Mouse (Mus musculus): Measurements from ENCODE around the gene Sipa1l2.
"Not testable (repeated sequence)": the region's sequence is repeated elsewhere in the genome, so short reads cannot be mapped to it uniquely, and the experiment has no call there.

Sipa1l2 gene

GRCm38 (mm10) chr8:125533709-125534108 lies 35.9 kb downstream of the Sipa1l2 start:
- peak in 1 of 2 experiments; percentile 30 for DNase-seq

GRCm38 (mm10) chr8:125532953-125533352 lies 36.7 kb downstream of the Sipa1l2 start:
- peak; percentile 86 to 95 for DNase-seq

DNA sequence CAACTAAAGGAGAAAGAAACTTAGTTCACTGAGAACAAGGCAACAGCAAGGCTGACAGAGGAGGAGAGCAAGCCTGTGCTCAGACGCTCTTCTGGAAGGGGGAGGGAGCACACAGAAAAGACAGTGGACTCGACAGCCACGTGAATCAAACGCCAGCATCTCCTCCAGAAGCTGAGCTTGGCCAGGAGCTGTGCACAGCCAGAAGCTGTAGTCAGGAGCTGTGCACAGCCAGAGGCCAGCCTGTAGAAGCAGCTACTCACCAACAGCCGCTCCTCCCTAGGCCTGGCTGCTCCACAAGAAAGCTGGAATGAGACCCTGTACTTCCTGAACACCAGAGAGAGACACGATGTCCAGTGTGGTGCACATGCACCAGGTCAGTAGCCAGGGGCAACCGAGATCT lies 37.4 kb downstream of the Sipa1l2 start:
- DNase-seq = peak in 1 of 2 experiments; percentile 45

- peak in 1 of 2 experiments; percentile 41 for DNase-seq
Measured at GRCm38 (mm10) chr8:125531640-125532039, 38.0 kb downstream of the Sipa1l2 start.

- DNase-seq = peak in 1 of 2 experiments; percentile 30
Measured at GRCm38 (mm10) chr8:125531088-125531438, 38.5 kb downstream of the Sipa1l2 start.

DNA sequence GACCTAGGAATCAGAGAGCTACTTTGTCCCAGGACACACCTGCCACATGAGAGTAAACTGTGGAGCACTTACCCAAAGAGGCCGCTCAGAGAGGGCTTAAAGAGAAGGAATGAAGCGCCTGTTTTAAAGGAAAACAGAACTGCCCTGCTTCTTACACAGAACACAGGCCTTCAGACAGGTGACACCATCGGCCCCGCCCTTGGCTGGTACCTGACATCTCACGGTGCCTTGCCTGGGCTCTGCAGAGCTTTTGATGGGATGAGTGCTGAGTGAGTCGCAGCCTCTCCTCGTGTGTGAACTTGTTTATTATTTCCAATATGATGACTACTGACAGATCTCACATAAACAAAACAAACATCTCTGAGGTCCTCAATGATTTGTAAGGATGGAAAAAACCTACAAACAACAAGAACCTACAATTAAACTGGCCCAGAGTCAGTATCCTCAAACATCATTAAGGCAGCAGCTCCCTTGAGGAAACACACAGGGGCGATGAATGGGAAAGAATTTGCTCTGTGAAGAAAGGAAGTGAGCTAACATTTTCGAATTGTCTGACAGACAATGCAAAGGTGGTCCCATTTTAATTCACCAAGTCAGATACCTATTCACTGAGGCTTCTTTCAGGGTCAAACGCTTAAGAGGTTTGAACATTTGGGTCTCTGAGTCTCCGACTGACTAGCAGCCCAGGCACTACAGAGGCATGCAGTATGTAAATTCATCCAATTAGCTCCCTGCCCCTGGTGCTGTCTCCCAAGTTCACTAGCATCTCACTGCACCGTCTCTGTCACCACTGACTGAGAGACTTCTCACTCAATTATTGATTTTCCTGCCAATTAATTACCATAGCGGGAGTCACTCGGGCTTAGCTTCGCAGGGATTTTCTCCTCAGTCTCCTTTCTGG lies 39.2 kb downstream of the Sipa1l2 start:
- no peak for DNase-seq

DNA sequence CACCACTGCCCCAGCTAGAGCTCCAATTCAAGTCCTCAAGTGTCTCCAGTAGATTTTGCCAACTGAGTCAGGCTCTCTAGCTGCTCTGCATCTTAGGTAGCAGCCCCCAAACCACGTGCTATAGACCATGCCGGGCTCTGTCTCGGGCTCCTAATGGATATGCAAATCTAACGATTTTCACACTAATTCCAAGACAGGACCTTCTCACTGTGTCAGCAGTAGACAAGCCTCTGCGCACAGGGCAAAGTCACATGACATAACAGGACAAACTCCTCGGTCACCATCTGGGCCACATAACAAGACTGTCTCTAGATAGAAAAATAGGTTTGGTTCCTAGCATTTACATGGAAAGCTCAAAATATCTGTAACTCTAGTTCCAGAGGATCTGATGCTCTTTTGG lies 40.6 kb downstream of the Sipa1l2 start:
- peak; percentile 21 to 64 for DNase-seq

DNA sequence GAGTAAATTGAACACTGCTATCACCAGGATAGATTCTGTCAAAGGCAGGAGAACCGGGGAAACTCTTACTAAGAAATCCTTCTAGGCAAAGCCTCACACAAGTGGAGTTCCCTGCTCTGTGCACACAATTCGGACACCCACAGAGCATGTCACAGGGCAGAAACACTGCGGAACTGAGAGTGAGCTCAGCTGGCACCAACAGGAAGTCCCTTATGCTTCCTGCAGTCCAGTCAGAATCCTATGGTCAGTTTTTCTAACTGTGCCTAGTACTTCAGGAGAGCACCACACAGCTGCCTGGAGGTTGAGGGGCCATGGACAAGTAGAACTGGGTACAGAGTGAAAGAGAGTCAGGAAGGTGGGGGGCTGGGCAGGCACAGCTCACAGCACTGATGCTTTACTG lies 41.7 kb downstream of the Sipa1l2 start:
- no peak for DNase-seq

DNA sequence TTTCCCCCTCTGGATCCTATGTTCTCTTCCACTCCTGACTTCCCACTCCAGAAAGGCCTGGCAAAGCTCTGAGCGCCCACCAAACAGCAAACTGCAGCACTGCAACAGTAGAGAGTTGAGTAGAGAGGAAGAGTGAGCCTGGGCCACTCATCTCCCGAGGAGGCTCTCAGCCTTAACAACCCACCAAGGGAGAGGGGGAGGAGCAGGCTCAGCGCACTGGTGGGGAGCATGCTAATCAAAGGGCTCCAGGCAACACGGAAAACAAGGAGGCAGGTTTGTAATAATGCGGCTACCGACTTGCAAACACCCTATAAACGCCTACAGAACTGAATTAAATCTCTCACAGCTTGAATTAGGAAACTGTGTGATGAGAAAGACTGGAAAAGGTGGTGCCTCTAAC lies 42.6 kb downstream of the Sipa1l2 start:
- DNase-seq = no peak

DNA sequence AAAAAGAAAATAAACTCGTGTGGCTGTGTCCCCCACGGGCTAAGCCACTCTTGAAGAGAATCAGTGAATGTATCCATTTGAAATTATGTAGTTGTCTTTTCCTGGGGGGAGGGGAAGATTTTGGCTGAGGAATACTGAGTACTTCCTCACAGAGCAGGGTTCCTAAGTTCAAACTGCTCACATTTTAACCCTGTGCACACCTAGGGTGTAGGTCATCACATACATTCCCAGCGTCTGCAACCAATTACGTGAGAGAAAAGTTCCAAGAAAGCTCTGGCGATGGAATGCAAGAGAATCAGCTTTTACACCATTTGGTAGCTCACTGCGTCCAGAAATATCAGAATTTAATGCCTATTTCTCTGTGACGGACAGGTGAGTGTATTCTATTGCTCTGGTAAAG lies 43.0 kb downstream of the Sipa1l2 start:
- no peak for DNase-seq

DNA sequence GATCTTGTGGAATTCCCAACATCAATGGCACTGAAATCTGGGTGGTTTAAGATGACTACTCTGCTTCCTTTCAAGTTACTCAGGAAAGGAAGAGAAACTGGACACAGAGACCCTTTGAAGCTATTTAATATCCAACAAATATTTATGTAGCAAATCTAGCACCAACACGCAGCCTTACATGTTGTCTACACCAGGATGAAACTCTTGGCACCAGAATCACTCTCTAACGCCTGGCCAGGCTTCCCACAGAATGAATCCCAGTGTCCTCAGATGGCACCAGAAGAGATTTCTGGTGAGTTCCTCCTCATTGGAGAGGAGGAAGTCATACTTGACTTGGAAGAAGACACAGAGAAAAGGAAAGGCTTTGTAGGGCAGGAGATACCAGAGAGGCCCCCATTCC lies 45.1 kb downstream of the Sipa1l2 start:
- no peak for DNase-seq

GRCm38 (mm10) chr8:125523213-125523612 lies 46.4 kb downstream of the Sipa1l2 start:
- peak in 1 of 2 experiments; percentile 27 for DNase-seq

GRCm38 (mm10) chr8:125522151-125522550 lies 47.5 kb downstream of the Sipa1l2 start:
- DNase-seq = no peak

DNA sequence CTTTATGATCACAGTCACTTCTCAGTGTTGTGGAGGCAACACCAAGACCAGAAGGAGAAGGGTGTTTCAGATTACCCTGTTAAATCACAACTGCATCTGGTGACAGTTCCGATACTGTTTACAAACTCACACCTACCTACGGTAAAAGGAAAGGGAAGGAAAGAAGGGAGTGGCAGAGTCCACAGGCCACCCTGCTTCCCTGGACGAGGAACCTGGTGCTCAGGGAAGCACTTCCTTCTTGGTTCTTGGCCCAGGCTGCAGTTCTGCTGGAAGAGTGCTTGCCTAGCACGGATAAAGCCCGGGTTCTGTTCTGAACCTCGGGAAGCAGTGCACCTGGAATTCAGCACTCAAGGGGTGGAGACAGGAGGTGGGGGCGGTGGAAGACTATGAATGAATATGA lies 48.5 kb downstream of the Sipa1l2 start:
- DNase-seq = no peak

- DNase-seq = not testable (repeated sequence)
Measured at GRCm38 (mm10) chr8:125520308-125520707, 49.3 kb downstream of the Sipa1l2 start.

DNA sequence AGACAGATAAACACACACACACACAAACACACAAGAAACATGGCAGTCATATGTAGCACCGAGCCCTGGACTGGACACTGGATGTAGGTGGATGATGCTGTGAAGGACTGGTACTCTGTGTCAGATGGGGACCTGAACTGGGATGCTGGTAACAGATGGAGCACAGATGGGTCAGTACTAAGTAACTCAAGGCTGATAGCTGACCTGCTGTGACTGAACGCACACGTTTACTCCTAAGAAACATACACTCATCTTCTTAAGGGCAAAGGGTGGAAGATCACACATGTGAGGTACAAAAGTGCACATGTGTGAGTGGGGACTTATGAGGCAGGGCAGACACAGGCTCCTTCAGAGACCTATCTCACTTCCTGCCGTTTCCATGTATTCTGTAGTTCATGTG lies 50.7 kb downstream of the Sipa1l2 start:
- DNase-seq = no peak

DNA sequence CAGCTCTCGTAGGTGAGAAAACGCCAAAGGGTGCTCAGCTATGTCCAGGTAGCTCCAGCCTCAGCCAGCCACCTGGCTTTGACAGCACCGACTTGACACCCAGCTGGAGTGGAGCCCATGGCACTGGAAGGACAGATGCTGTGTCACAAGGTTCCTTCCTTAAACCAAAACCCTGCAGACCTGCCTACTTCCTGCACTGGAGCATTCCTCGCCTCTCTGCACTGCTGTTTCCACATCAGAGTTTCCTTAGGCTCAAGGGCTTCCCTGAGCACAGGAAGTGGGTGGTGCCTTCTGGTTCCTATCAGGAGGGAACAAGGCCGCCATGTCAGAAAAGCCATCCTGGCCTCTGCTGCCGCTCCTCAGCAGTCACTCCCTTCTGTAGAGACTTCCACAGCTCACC lies 51.3 kb downstream of the Sipa1l2 start:
- DNase-seq = peak; percentile 62 to 82

DNA sequence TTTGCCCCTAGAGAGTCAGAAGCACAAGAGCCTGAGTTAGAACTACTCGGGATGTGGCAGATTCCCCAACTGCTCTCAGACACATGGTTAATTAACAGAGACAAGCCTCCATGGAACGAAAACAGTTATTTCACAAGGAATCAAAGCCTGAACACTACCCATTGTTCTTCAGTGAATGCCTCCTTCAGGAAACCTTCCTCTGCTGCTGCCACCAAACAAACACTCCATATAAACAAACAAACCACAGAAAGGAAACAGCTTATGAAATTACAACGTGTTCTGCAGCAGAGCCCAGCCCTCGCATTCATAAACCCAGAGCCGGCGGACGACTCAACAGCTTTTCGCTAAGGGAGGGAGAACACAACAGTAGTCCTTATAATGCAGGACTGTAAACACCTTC lies 52.2 kb downstream of the Sipa1l2 start:
- no peak for DNase-seq

DNA sequence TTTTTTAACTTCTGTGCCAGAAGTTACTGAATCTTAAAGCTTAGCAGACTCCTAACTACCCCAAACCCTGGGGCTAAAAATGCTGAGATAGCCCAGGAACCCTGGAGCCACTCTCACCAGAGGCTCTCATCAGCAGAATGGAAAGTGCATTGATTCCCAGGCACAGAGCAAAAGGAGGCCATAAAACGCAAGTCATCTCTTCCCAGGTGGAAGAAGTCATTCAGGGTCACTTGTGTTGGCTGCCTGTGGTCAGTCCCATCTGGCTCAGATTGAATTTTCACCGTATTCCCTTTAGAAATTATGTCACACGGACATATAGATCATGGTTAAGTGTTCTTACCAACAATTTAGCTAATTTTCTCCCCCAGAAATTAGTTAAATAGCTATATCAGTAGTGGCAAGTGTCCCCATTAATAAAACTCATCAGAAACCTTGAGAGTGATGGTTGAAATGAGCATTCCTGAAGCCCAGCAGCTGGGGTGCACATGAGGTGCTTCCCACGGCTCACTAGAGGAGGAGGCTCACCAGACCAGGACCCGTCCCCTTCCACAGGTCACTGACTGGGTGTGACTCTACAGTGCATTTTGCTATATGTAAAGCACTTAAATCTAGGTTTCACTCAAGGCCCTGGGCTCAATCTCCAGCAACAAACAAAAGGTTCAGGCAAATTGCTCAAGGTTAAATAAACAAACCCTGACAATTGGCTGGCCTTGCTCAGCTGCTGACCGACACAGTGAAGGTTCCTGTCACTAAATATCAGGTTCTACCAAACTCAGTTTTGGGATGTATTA lies 53.3 kb downstream of the Sipa1l2 start:
- DNase-seq = no peak

DNA sequence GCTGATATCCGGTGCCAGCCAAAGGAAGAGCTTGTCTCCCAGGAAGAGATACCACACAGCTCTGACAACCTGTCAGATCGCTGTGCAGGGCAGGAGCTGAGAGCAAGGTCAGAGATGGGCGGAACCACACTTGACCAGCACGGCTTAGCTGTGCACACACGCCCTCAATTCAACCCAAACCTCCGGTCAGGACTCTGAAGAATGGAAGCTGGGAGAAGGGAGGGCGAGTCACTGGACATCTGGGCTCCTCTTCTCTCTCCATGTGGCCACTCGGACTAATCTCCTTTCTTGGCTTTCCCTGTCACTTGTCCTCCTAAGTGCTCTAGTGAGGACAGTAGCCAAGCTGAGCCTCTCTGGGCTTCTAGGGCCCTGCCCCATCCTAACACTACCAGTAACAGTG lies 53.9 kb downstream of the Sipa1l2 start:
- no peak for DNase-seq

DNA sequence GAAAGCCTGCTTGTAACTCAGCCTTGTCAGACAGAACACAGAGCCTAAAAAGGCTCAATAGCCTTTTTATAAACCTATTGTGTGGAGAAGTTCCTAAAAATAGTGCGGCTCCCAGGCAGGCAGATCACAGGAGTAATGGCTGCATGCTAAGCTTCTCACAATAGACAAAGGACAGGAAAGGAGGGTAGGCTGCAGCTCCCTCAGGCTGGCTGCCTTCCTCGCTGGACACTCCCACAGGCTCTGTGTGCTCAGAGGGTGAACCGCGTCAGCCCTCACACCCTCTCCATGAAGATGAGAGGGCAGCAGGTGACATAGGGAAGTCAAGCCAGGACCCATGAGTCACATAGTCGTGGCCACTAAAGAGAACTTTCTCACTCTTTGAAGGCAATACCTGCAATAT lies 55.7 kb downstream of the Sipa1l2 start:
- peak; percentile 19 to 54 for DNase-seq

DNA sequence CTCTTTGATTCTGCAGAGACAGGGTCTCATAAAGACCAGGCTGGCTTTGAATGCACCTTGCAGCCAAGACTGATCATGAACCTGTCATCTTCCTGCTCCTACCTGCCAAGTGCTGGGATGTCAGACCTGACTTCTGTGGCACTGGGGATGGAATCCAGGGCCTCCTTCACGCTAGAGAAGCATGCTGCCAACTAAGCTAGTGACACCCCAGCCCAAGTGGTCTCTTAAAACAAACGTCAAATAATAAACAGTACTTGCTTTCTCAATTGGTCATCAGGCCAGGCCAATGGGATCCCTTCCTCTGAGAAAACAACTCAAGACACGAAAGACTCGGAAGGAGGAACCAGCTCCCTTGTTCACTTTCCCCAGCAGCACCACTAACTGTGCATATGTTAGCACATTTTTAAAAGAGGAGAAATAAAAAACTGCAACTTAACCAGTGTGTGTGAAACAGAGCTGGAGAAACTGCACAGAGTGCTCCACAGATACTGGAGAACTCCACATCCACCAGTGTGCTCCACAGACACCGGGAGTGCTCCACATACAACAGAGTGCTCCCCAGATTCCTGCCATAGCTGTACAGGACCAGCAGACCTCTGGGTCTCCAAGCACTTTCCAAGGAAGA lies 56.3 kb downstream of the Sipa1l2 start:
- no peak for DNase-seq

- DNase-seq = no peak
Measured at GRCm38 (mm10) chr8:125512561-125512960, 57.0 kb downstream of the Sipa1l2 start.
